Mouse (Mus musculus) forebrain, embryonic 12.5 days (tissue): ENCODE results near the gene Pdzrn3. TPM values are rescaled to one million over a fixed set of nuclear protein-coding genes. Genes with fewer than 3 reads are reported as not detected.
A peak's percentile ranks its signal among the peaks of the same experiment; 100 is the strongest.

ENCODE experiments used
- ATAC-seq: fragments of 200-750 bp; cut with Nextera tagmentation; 2 replicates; pipeline ENCODE4 v1.8.0; 2017; ENCODE audit warnings: moderate TSS enrichment; ENCODE audit not compliant: low FRiP score
- H3K27ac ChIP-seq: fragments of 300-500 bp; sonication (generic); 2 replicates; pipeline ENCODE4 v1.5.1; 2016; ENCODE audit warnings: mild to moderate bottlenecking
- H3K27me3 ChIP-seq: fragments of 300-500 bp; sonication (generic); 2 replicates; pipeline ENCODE4 v1.6.1; 2016; ENCODE audit warnings: mild to moderate bottlenecking
- H3K36me3 ChIP-seq: fragments of 300-500 bp; sonication (generic); replicated peaks from 2 replicates; pipeline ENCODE4 v1.6.1; 2016; ENCODE audit warnings: mild to moderate bottlenecking
- H3K4me1 ChIP-seq: fragments of 300-500 bp; sonication (generic); 2 replicates; pipeline ENCODE4 v1.6.1; 2016
- H3K4me2 ChIP-seq: fragments of 300-500 bp; sonication (generic); 2 replicates; pipeline ENCODE4 v1.6.1; 2016; ENCODE audit warnings: mild to moderate bottlenecking, moderate library complexity
- H3K4me3 ChIP-seq: fragments of 300-500 bp; sonication (generic); replicated peaks from 2 replicates; pipeline ENCODE4 v1.5.1; 2016; ENCODE audit warnings: mild to moderate bottlenecking
- H3K9ac ChIP-seq: fragments of 300-500 bp; sonication (generic); 2 replicates; pipeline ENCODE4 v1.6.1; 2016; ENCODE audit warnings: mild to moderate bottlenecking
- H3K9me3 ChIP-seq: fragments of 300-500 bp; sonication (generic); 2 replicates; pipeline ENCODE4 v1.6.1; 2016
- WGBS: fragments of 180-500 bp; shearing (Covaris S2); methylation state at CpG from one replicate; pipeline ENCODE4 v1.1.7; 2016; 5-methylcytosine and 5-hydroxymethylcytosine counted together
- polyA plus RNA-seq: library from polyadenylated mRNA; unstranded; fragments of >200 nt; fragmentation: Nextera tagmentation; extraction: Ambion mirVana; gene quantifications from 2 replicates; pipeline ENCODE4 v1.2.1, GENCODE M21; 2016

Gene Pdzrn3
- polyA plus RNA-seq, 1 experiment from 2014 or later, result 8.8 TPM

DNA sequence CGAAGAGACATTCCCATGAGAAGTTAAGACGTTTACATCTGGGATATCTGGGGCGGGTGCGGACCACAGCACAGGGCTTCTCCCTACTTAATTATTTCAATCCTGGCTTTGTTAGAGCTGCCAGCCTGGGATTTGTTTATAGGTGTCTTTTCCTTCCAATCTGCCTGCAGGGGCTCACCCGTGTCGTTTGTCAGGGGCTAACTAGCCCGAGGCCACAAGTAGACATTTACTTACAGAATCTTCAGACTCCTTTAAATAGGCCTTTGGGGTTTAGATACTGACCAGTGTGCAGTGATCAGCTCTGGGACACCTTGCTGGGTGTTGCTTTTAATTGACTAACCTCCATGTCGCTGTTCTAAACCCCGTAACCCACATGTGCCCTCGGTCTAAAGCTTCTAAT lies 143.3 kb downstream of the Pdzrn3 start:
- H3K36me3 ChIP-seq, result no peaks in the 10 kb centered on the region
- no peak overlapping the region for H3K4me3 ChIP-seq
- H3K4me2 ChIP-seq, result no peak overlapping the region
- no peaks in the 10 kb centered on the region for H3K27me3 ChIP-seq
- H3K4me1 ChIP-seq, result peaks cover 35% of the 10 kb centered on the region
- no peaks in the 10 kb centered on the region for H3K9me3 ChIP-seq
- no peak overlapping the region for H3K9ac ChIP-seq
- WGBS, result 9% methylated on average over 10 of the region's 10 CpGs
- H3K27ac ChIP-seq, result no peak overlapping the region
- no peak for ATAC-seq

DNA sequence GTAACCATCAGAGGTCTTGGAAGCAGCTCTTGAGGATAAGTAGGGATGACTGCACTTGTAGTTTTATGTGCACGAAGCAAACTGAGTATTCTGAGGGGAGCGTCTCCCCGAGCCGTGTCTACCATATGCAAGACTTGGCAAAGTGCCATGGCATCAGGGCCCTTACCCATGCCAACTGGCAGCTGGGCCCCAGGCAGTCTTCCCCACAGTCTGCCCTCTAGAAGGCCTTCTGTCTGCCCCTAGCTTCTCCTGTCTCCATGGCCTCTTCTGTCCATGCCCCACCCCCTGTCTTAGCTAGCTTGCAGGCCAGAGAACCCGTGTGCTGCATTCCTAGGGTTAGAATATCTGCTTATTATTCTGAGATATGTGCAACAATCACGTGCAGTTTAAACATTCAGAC lies 144.0 kb downstream of the Pdzrn3 start:
- Histone ChIP-seq H3K4me2 (no peak overlapping the region), H3K36me3 (no peaks in the 10 kb centered on the region), H3K4me1 (peaks cover 35% of the 10 kb centered on the region), H3K27me3 (no peaks in the 10 kb centered on the region), H3K27ac (no peak overlapping the region), H3K9me3 (no peaks in the 10 kb centered on the region), H3K4me3 (no peak overlapping the region), H3K9ac (no peak overlapping the region)
- WGBS, result 41% methylated on average over 6 of the region's 6 CpGs
- ATAC-seq, result peak; percentile 58; the same call in 1 of the 2 replicates

GRCm38 (mm10) chr6:101227294-101227855 lies 150.3 kb downstream of the Pdzrn3 start:
- no peak overlapping the region for H3K4me2 ChIP-seq
- peak; percentile 72 for ATAC-seq
- peak overlapping the region; percentile 50 for H3K27ac ChIP-seq

GRCm38 (mm10) chr6:101220307-101220706 lies 157.4 kb downstream of the Pdzrn3 start:
- WGBS, result 85% methylated on average over 3 of the region's 3 CpGs
- H3K4me1 ChIP-seq, result peaks cover 3% of the 10 kb centered on the region; the same call in 1 of the 2 replicates
- H3K27ac ChIP-seq, result no peak overlapping the region
- H3K4me3 ChIP-seq, result no peak overlapping the region
- H3K27me3 ChIP-seq, result no peaks in the 10 kb centered on the region; the same call in 1 of the 2 replicates
- H3K36me3 ChIP-seq, result no peaks in the 10 kb centered on the region
- peak; percentile 41; the same call in 1 of the 2 replicates for ATAC-seq
- H3K4me2 ChIP-seq, result no peak overlapping the region
- H3K9ac ChIP-seq, result no peak overlapping the region
- no peaks in the 10 kb centered on the region for H3K9me3 ChIP-seq

More at GRCm38 (mm10) chr6:101227294-101227855, 150.3 kb downstream of the Pdzrn3 start:
- 9% methylated on average over 8 of the region's 8 CpGs for WGBS
- H3K4me1 ChIP-seq, result peaks cover 15% of the 10 kb centered on the region
- no peak overlapping the region for H3K9ac ChIP-seq
- no peaks in the 10 kb centered on the region for H3K9me3 ChIP-seq
- H3K4me3 ChIP-seq, result no peak overlapping the region
- no peaks in the 10 kb centered on the region for H3K27me3 ChIP-seq
- no peaks in the 10 kb centered on the region for H3K36me3 ChIP-seq

DNA sequence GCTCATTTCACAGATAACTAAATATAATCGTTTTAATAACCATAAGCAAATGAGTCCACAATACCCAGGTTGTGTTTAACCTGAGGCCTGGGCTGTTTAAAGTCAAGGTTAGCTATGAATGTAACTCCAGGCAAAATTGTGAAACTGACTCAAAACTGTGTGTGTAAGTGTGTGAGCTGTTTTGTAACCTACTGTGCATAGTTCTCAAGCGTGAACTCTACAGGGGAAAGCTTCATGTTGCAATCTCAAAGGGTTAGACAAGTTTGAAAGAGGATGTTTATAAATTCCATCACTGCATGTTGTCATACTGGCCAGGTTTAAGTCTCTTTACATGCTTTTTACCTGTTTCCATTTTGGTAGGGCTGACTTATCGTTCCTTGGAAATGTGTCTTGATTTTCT lies 158.7 kb downstream of the Pdzrn3 start:
- WGBS, result 86% methylated on average over 3 of the region's 3 CpGs

DNA sequence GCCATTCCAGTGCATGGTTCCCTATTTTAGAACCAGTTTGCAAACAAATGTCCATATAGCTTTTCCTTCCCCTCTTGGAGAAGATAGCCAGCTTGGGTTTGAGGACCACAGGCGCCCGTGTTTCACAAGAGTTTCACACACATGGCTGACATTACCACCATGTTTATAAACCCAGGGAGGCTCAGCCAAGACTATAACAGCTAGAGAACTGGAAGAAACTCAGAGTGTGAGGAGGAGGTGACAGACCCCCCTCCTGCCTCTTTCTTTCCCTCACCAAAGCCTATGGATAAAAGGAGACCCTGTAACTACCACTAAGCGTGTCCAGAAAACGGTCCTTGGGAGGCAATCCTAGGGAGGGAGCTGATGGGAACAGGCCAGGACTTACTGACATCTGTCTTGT lies 159.5 kb downstream of the Pdzrn3 start:
- 69% methylated on average over 4 of the region's 4 CpGs for WGBS
- Histone ChIP-seq H3K9me3 (no peaks in the 10 kb centered on the region), H3K4me3 (no peak overlapping the region), H3K27ac (no peak overlapping the region), H3K9ac (no peak overlapping the region), H3K4me1 (peaks cover 6% of the 10 kb centered on the region; the same call in 1 of the 2 replicates), H3K36me3 (no peaks in the 10 kb centered on the region), H3K4me2 (no peak overlapping the region), H3K27me3 (no peaks in the 10 kb centered on the region; the same call in 1 of the 2 replicates)
- no peak for ATAC-seq

More for the DNA sequence above, 158.7 kb downstream of the Pdzrn3 start:
- H3K27me3 ChIP-seq, result no peaks in the 10 kb centered on the region; the same call in 1 of the 2 replicates
- no peaks in the 10 kb centered on the region for H3K36me3 ChIP-seq
- no peaks in the 10 kb centered on the region for H3K9me3 ChIP-seq
- no peak overlapping the region for H3K27ac ChIP-seq
- H3K9ac ChIP-seq, result no peak overlapping the region
- H3K4me2 ChIP-seq, result no peak overlapping the region
- no peak overlapping the region for H3K4me3 ChIP-seq
- no peak for ATAC-seq
- H3K4me1 ChIP-seq, result peaks cover 6% of the 10 kb centered on the region; the same call in 1 of the 2 replicates

- peaks cover 8% of the 10 kb centered on the region for H3K4me1 ChIP-seq
- no peak overlapping the region for H3K27ac ChIP-seq
- no peaks in the 10 kb centered on the region for H3K9me3 ChIP-seq
- no peak for ATAC-seq
- H3K4me2 ChIP-seq, result no peak overlapping the region
- no peaks in the 10 kb centered on the region; the same call in 1 of the 2 replicates for H3K27me3 ChIP-seq
- H3K4me3 ChIP-seq, result no peak overlapping the region
- 78% methylated on average over 6 of the region's 6 CpGs for whole genome bisulfite sequencing
- no peak overlapping the region for H3K9ac ChIP-seq
- no peaks in the 10 kb centered on the region for H3K36me3 ChIP-seq
These were observed 159.9 kb downstream of the Pdzrn3 start for GRCm38 (mm10) chr6:101217756-101218155.

GRCm38 (mm10) chr6:101215436-101215791 lies 162.3 kb downstream of the Pdzrn3 start:
- Histone ChIP-seq H3K4me1 (peaks cover 9% of the 10 kb centered on the region), H3K9me3 (no peaks in the 10 kb centered on the region), H3K36me3 (no peaks in the 10 kb centered on the region), H3K9ac (no peak overlapping the region), H3K27ac (no peak overlapping the region), H3K4me2 (no peak overlapping the region), H3K27me3 (no peaks in the 10 kb centered on the region; the same call in 1 of the 2 replicates), H3K4me3 (no peak overlapping the region)
- 56% methylated on average over 16 of the region's 16 CpGs for WGBS
- ATAC-seq, result peak; percentile 42; the same call in 1 of the 2 replicates

- Histone ChIP-seq H3K27ac (no peak overlapping the region), H3K4me1 (peaks cover 9% of the 10 kb centered on the region), H3K36me3 (no peaks in the 10 kb centered on the region), H3K9me3 (no peaks in the 10 kb centered on the region), H3K27me3 (no peaks in the 10 kb centered on the region; the same call in 1 of the 2 replicates), H3K4me3 (no peak overlapping the region), H3K9ac (no peak overlapping the region), H3K4me2 (no peak overlapping the region)
- 78% methylated on average over 8 of the region's 8 CpGs for WGBS
- no peak for ATAC-seq
These were observed 162.8 kb downstream of the Pdzrn3 start for GRCm38 (mm10) chr6:101214734-101215435.

GRCm38 (mm10) chr6:101213066-101213465 lies 164.6 kb downstream of the Pdzrn3 start:
- no peaks in the 10 kb centered on the region for H3K9me3 ChIP-seq
- WGBS, result 51% methylated on average over 5 of the region's 5 CpGs
- H3K4me2 ChIP-seq, result no peak overlapping the region
- H3K27ac ChIP-seq, result no peak overlapping the region
- no peak for ATAC-seq
- H3K36me3 ChIP-seq, result no peaks in the 10 kb centered on the region
- H3K4me1 ChIP-seq, result peaks cover 9% of the 10 kb centered on the region
- H3K4me3 ChIP-seq, result no peak overlapping the region
- no peaks in the 10 kb centered on the region for H3K27me3 ChIP-seq
- no peak overlapping the region for H3K9ac ChIP-seq

- Histone ChIP-seq H3K4me1 (peaks cover 9% of the 10 kb centered on the region), H3K9ac (no peak overlapping the region), H3K36me3 (no peaks in the 10 kb centered on the region), H3K27ac (no peak overlapping the region), H3K27me3 (no peaks in the 10 kb centered on the region), H3K9me3 (no peaks in the 10 kb centered on the region), H3K4me2 (no peak overlapping the region), H3K4me3 (no peak overlapping the region)
- no peak for ATAC-seq
- 89% methylated on average over 6 of the region's 6 CpGs for WGBS
These were observed 165.6 kb downstream of the Pdzrn3 start for GRCm38 (mm10) chr6:101212086-101212485.

DNA sequence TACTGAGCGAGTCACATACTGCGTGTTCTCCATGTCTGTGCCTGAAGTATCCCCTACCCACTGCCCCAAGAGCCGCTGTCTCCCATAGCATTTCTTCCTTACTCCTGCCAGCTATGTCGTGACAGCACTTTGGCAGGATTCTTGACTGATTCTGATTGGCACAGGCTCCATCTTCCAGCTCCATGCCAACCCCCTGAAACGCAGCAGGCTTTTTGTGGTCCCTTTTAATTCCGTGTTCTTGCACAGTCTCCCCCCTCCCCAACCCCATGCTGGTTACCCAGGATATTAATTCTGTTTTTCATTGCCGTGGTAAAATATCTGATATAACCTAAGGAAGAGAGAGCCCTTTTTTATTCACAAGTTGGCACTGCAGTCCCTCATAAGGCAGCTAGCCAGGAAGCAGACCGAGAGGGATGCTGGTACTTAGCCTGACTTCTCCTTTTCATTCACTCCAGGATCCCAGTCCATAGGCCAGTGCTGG lies 166.3 kb downstream of the Pdzrn3 start:
- H3K4me1 ChIP-seq, result peaks cover 9% of the 10 kb centered on the region
- 90% methylated on average over 8 of the region's 8 CpGs for WGBS
- no peak overlapping the region for H3K27ac ChIP-seq
- H3K4me2 ChIP-seq, result no peak overlapping the region
- no peak overlapping the region for H3K4me3 ChIP-seq
- H3K9me3 ChIP-seq, result no peaks in the 10 kb centered on the region
- no peak overlapping the region for H3K9ac ChIP-seq
- no peak for ATAC-seq
- H3K36me3 ChIP-seq, result no peaks in the 10 kb centered on the region
- no peaks in the 10 kb centered on the region for H3K27me3 ChIP-seq
